Mouse (Mus musculus) myocyte (in vitro differentiated cells): ENCODE data around the gene Bad.

Source experiments
- CEBPB ChIP-seq: IDR thresholded peaks from 2 replicates; pipeline ENCODE4 v1.6.1; 2011; ENCODE audit warnings: mild to moderate bottlenecking, moderate library complexity; ENCODE audit not compliant: poor library complexity, insufficient read depth, severe bottlenecking
- E2F4 ChIP-seq: IDR thresholded peaks from one replicate; pipeline ENCODE4 v1.6.1; 2011; ENCODE audit warnings: mild to moderate bottlenecking, control low read depth, moderate library complexity; ENCODE audit not compliant: insufficient read depth
- MAX ChIP-seq: IDR thresholded peaks from one replicate; pipeline ENCODE4 v1.6.1; 2011; ENCODE audit warnings: low read depth, mild to moderate bottlenecking, control low read depth
- MYOD1 ChIP-seq, 3 experiments: IDR thresholded peaks; one replicate each; pipeline ENCODE4 v1.6.1; 2011; ENCODE audit warnings: control low read depth in 2 of 3, low read depth in 2 of 3, mild to moderate bottlenecking in 2 of 3, moderate library complexity in 1 of 3; ENCODE audit not compliant: insufficient read length in 2 of 3, control insufficient read depth in 1 of 3
- MYOG ChIP-seq, 3 experiments: IDR thresholded peaks; one replicate each; pipeline ENCODE4 v1.6.1; 2011; ENCODE audit warnings: control low read depth in 2 of 3, low read depth in 2 of 3, mild to moderate bottlenecking in 2 of 3; ENCODE audit not compliant: insufficient read length in 2 of 3, control insufficient read depth in 1 of 3, insufficient read depth in 1 of 3
- POLR2A ChIP-seq: IDR thresholded peaks from one replicate; pipeline ENCODE4 v1.6.1; 2011; ENCODE audit warnings: low read depth, mild to moderate bottlenecking, control low read depth, moderate library complexity; ENCODE audit not compliant: insufficient read length
- POLR2AphosphoS2 ChIP-seq: IDR thresholded peaks from one replicate; pipeline ENCODE4 v1.6.1; 2011; ENCODE audit warnings: low read depth, control low read depth; ENCODE audit not compliant: insufficient read length
- REST ChIP-seq: IDR thresholded peaks from one replicate; pipeline ENCODE4 v1.6.1; 2011; ENCODE audit warnings: mild to moderate bottlenecking, control low read depth, moderate library complexity; ENCODE audit not compliant: insufficient read depth, insufficient read length
- TCF12 ChIP-seq: IDR thresholded peaks from one replicate; pipeline ENCODE4 v1.6.1; 2011; ENCODE audit warnings: mild to moderate bottlenecking, control low read depth; ENCODE audit not compliant: poor library complexity, insufficient read depth, severe bottlenecking
- TCF3 ChIP-seq: IDR thresholded peaks from one replicate; pipeline ENCODE4 v1.6.1; 2011; ENCODE audit warnings: low read depth, control low read depth; ENCODE audit not compliant: insufficient read length
- USF1 ChIP-seq: IDR thresholded peaks from one replicate; pipeline ENCODE4 v1.6.1; 2011; ENCODE audit warnings: low read depth, mild to moderate bottlenecking, control low read depth, moderate library complexity

- no peak for TF ChIP-seq REST
- TF ChIP-seq TCF12 = no peak
- peak; percentile 7 for TF ChIP-seq POLR2A
- TF ChIP-seq MYOG (IDR thresholded peaks at IDR 0.05; ENCODE audit: control insufficient read depth in 1 of 3, insufficient read depth in 1 of 3, insufficient read length in 2 of 3, low read depth in 2 of 3) = no peak
- no peak for TF ChIP-seq POLR2AphosphoS2
- no peak for TF ChIP-seq USF1
- TF ChIP-seq MAX = no peak
- no peak for TF ChIP-seq TCF3
- TF ChIP-seq MYOD1 (IDR thresholded peaks at IDR 0.05; ENCODE audit: control insufficient read depth in 1 of 3, insufficient read length in 2 of 3, low read depth in 2 of 3) = no peak
- TF ChIP-seq E2F4 = no peak
- no peak for TF ChIP-seq CEBPB
Measured at GRCm38 (mm10) chr19:6911101-6912074, 30.3 kb upstream of the Bad start.
